Mouse (Mus musculus): Measurements from ENCODE around the gene Sgo2a. TPM values are rescaled to one million over a fixed set of nuclear protein-coding genes. Genes with fewer than 3 reads are reported as not detected.

The Sgo2a gene
- polyA plus RNA-seq, 1 experiment: not detected

DNA sequence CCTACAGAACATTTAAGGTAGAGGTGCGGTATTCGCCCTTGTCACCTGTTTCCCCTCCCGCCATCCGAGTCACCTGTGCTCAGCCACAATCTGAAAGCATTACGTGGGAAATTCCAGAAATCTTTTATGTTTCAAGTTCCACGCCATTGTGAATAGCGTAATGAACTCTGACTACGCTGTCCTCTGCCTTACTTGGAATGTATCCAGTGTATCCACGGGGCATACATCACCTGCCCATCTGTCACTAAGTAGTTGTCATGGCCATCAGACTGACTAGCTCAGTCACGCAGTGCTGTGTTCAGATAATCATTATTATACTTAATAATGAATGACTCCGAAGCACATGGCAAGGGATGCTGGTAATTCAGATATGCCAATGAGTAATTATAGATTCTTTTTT is 59.8 kb downstream of the Sgo2a start:
- no peak for TF ChIP-seq POLR2A (IDR thresholded peaks at IDR 0.05; ENCODE audit: insufficient read depth, low read depth, low read length)
- TF ChIP-seq CTCF (IDR thresholded peaks at IDR 0.05; ENCODE audit: insufficient read depth, low read depth, low read length): no peak
- WGBS: 79% methylated on average over 11 of the region's 11 CpGs
- H3K4me1 ChIP-seq (ENCODE audit: control insufficient read depth, insufficient read depth, low read length): peaks cover 7% of the 10 kb centered on the region
- no peak overlapping the region for H3K4me3 ChIP-seq (ENCODE audit: insufficient read depth, low read depth, low read length)
- H3K27ac ChIP-seq (ENCODE audit: insufficient read depth, low read depth, low read length): no peak overlapping the region

DNA sequence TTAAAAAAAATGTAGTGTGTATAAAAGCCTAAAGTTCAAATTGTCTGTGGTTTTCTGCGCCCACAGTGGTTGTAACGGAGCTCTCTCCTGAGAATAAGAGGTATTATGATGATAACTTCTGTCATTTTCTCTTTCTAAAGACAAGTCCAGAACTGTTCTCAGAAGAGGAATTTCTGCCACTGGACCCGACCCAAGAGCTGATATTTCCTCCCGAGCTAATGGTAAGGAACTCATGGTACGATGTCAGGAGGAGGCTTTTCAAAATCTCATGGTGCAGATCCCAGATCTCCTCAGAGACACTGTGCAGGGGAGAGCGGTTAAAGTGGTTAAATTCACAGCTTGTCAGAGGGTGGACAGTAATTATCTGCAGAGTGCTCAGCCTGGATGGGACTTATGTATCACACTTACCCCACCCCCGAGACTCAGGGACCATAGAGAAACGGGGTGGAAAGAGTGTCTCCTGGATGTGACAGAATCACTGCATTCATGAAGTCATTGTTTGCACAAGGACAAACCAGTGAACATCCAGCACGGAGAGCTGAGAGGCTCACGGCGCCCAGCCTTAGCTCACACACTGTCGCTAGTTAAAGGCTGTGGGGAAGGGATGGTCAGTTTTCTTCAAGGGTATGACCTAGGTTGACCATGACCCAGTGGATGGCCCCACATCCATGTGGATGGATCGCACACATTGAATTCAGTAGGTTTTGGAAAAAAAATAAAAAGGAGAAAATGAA is 60.5 kb downstream of the Sgo2a start:
- no peak overlapping the region; the same call in 1 of the 2 replicates for H3K4me3 ChIP-seq (ENCODE audit: insufficient read depth, low read depth, low read length)
- TF ChIP-seq CTCF (IDR thresholded peaks at IDR 0.05; ENCODE audit: insufficient read depth, low read depth, low read length): no peak
- 50% methylated on average over 13 of the region's 13 CpGs for WGBS

DNA sequence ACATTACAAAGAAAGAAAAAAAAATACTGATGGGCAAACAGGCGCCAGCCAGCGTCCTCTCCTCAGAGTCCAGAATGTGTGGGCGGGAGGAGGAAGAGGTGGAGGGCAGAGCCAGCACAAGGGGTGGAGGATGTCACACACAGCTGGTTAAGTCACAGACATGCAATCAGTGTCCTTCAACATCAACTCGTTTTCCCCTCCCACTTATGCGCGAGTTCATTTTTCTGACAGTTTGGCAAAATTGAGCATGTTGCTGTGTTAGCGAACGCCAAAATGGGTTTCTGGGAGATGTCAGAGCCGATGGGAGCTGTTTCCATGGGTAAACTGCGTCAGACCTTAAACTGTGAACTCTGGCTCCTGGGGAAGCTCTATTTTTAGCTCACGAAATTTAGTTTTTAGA is 61.2 kb downstream of the Sgo2a start:
- peak overlapping the region; percentile 21; the same call in 1 of the 2 replicates for H3K4me3 ChIP-seq (ENCODE audit: insufficient read depth, low read depth, low read length)
- 29% methylated on average over 11 of the region's 11 CpGs for WGBS
- no peak overlapping the region for H3K27ac ChIP-seq (ENCODE audit: insufficient read depth, low read depth, low read length)
- H3K4me1 ChIP-seq (ENCODE audit: control insufficient read depth, insufficient read depth, low read length): peaks cover 7% of the 10 kb centered on the region
- TF ChIP-seq CTCF (IDR thresholded peaks at IDR 0.05; ENCODE audit: insufficient read depth, low read depth, low read length) (no peak), POLR2A (IDR thresholded peaks at IDR 0.05; ENCODE audit: insufficient read depth, low read depth, low read length) (no peak)

More for the DNA sequence above, 60.5 kb downstream of the Sgo2a start:
- peak overlapping the region; percentile 60 for H3K27ac ChIP-seq (ENCODE audit: insufficient read depth, low read depth, low read length)
- peaks cover 7% of the 10 kb centered on the region for H3K4me1 ChIP-seq (ENCODE audit: control insufficient read depth, insufficient read depth, low read length)

DNA sequence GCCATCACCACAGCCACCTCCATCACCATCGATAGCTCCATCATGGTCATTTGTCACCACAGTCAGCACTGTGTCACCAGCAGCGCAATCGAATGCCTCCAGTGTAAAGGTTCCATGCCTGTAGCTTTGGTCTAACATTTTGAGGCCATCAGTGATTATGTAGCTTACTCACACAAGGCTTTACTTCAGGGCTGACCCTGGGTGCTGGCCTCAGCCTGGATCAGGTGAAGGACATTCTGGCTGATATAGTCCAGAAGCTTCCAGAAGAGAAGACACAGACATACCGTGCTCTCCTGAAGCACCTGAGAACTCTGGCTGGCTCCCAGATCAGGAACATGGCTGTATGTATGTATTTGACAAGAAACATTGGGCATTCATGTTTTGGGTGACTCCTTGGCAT is 63.1 kb downstream of the Sgo2a start:
- 97% methylated on average over 4 of the region's 4 CpGs for WGBS
- H3K4me1 ChIP-seq (ENCODE audit: control insufficient read depth, insufficient read depth, low read length): peaks cover 7% of the 10 kb centered on the region
- no peak overlapping the region for H3K4me3 ChIP-seq (ENCODE audit: insufficient read depth, low read depth, low read length)
- TF ChIP-seq POLR2A (IDR thresholded peaks at IDR 0.05; ENCODE audit: insufficient read depth, low read depth, low read length) (no peak), CTCF (IDR thresholded peaks at IDR 0.05; ENCODE audit: insufficient read depth, low read depth, low read length) (no peak)
- H3K27ac ChIP-seq (ENCODE audit: insufficient read depth, low read depth, low read length): no peak overlapping the region

DNA sequence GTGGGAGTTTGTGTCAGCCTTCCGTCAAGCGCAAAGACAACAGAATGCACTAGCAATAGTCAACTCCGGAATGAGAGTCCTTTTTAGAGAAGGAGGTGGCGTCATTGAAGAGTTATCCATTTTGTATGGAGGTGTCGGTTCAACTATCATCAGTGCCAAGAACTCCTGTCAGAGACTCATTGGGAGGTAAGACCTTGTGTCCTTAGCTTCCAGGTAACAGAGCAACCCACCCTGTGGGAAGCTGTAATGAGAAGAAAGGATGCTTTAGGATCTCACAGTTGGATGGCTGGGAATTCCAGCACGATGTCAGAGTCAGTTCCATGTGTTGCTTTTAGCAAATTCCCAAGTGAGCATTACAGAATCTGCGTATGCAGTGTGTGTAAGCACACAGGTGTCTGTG is 66.4 kb downstream of the Sgo2a start:
- no peak overlapping the region for H3K27ac ChIP-seq (ENCODE audit: insufficient read depth, low read depth, low read length)
- no peak overlapping the region for H3K4me3 ChIP-seq (ENCODE audit: insufficient read depth, low read depth, low read length)
- TF ChIP-seq POLR2A (IDR thresholded peaks at IDR 0.05; ENCODE audit: insufficient read depth, low read depth, low read length): no peak
- no peak for TF ChIP-seq CTCF (IDR thresholded peaks at IDR 0.05; ENCODE audit: insufficient read depth, low read depth, low read length)
- peaks cover 3% of the 10 kb centered on the region; the same call in 1 of the 2 replicates for H3K4me1 ChIP-seq (ENCODE audit: control insufficient read depth, insufficient read depth, low read length)
- 94% methylated on average over 7 of the region's 7 CpGs for WGBS

DNA sequence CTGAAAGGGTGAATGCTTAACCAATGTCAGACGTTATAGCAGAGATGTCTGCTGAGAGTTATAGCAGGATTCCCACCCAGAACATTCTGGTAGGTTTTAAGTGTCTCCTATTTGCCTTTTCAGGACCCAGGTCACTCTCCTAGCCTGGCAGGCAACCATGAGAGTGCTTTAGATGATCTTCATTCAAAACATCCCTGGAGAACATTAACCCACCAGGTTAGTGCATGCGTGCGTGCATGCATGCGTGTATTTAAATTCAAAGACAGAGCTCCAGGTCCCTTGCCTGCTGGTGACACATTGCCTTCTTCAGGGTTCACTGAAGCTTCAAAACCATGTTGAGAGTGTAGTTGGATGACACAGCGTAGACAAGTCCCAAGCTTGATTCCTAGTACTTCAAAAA is 69.4 kb downstream of the Sgo2a start:
- no peak for TF ChIP-seq POLR2A (IDR thresholded peaks at IDR 0.05; ENCODE audit: insufficient read depth, low read depth, low read length)
- TF ChIP-seq CTCF (IDR thresholded peaks at IDR 0.05; ENCODE audit: insufficient read depth, low read depth, low read length): no peak
- no peaks in the 10 kb centered on the region for H3K4me1 ChIP-seq (ENCODE audit: control insufficient read depth, insufficient read depth, low read length)
- no peak overlapping the region for H3K4me3 ChIP-seq (ENCODE audit: insufficient read depth, low read depth, low read length)
- WGBS: 91% methylated on average over 5 of the region's 5 CpGs
- H3K27ac ChIP-seq (ENCODE audit: insufficient read depth, low read depth, low read length): no peak overlapping the region

DNA sequence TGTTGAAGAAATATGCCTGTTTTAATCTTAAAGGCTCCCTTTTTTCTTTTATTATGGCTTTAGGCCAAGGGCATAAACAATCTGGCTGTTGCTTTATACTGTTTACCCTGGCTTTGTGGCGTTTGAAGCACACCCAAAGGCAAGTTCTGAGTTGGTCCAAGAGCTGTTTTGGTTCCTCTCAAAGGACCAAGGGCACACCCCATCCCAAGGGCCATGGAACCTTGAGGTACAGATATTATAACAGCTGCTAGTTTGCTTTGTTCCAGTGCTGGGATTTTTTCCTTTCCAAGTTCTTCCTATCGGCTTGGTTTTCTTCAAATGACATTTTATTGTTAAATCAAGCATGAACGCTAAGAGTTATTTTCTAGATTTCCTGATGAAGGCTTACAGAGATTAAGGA is 69.8 kb downstream of the Sgo2a start:
- Histone ChIP-seq H3K4me1 (ENCODE audit: control insufficient read depth, insufficient read depth, low read length) (no peaks in the 10 kb centered on the region), H3K27ac (ENCODE audit: insufficient read depth, low read depth, low read length) (no peak overlapping the region), H3K4me3 (ENCODE audit: insufficient read depth, low read depth, low read length) (no peak overlapping the region)
- 47% methylated on average over 3 of the region's 3 CpGs for WGBS
- no peak for TF ChIP-seq CTCF (IDR thresholded peaks at IDR 0.05; ENCODE audit: insufficient read depth, low read depth, low read length)
- no peak for TF ChIP-seq POLR2A (IDR thresholded peaks at IDR 0.05; ENCODE audit: insufficient read depth, low read depth, low read length)

DNA sequence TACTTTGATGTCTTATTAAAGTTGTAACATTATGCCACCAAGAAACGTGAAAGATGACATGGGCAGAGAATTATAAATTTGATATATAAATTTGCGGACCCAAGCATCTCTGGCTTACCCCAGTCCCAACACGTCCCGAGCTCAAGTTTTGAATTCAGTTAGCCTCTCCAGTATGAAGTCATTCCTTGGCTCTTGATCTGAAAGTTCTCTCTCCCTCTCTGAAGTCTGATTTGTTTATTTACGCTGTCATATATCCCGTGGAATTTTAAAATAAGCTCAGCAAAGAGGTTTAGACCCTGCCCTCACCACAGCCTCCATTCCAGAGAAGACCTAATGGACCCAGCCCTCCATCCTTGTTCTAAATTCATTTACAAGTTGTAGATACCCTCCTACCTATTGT is 73.4 kb downstream of the Sgo2a start:
- Histone ChIP-seq H3K4me1 (ENCODE audit: control insufficient read depth, insufficient read depth, low read length) (no peaks in the 10 kb centered on the region), H3K27ac (ENCODE audit: insufficient read depth, low read depth, low read length) (no peak overlapping the region), H3K4me3 (ENCODE audit: insufficient read depth, low read depth, low read length) (no peak overlapping the region)
- 79% methylated on average over 6 of the region's 6 CpGs for WGBS
- no peak for TF ChIP-seq POLR2A (IDR thresholded peaks at IDR 0.05; ENCODE audit: insufficient read depth, low read depth, low read length)
- no peak for TF ChIP-seq CTCF (IDR thresholded peaks at IDR 0.05; ENCODE audit: insufficient read depth, low read depth, low read length)

DNA sequence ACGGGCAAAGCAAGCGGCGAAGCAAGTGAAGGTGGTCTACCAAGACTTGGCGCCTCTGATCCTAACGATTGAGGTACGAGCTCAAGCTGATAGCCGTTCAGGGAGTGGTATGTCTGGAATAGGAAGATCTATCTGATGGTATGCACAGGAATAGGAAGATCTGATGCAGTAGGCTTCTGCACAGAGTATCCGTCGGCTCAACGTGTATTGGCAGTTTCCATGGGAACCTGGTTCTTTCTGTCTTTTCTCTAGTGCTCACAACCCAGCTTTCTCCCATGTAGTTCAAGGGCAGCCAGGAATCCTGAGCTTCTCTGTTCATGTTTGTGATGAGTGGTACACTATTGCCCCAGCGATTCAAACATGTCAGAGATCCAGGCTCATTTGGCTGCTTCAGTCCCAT is 74.3 kb downstream of the Sgo2a start:
- Histone ChIP-seq H3K4me1 (ENCODE audit: control insufficient read depth, insufficient read depth, low read length) (no peaks in the 10 kb centered on the region), H3K27ac (ENCODE audit: insufficient read depth, low read depth, low read length) (no peak overlapping the region), H3K4me3 (ENCODE audit: insufficient read depth, low read depth, low read length) (no peak overlapping the region)
- TF ChIP-seq CTCF (IDR thresholded peaks at IDR 0.05; ENCODE audit: insufficient read depth, low read depth, low read length): no peak
- TF ChIP-seq POLR2A (IDR thresholded peaks at IDR 0.05; ENCODE audit: insufficient read depth, low read depth, low read length): no peak
- 84% methylated on average over 11 of the region's 11 CpGs for WGBS

All from olfactory bulb, adult 2 months (tissue).